Mouse (Mus musculus) kidney, embryonic 15.5 days (tissue): ENCODE measurements around the gene Nkpd1. TPM values are rescaled to one million over a fixed set of nuclear protein-coding genes. Genes with fewer than 3 reads are reported as not detected.

ENCODE experiments used
- ATAC-seq: fragments of 200-750 bp; cut with Nextera tagmentation; replicated peaks from 2 replicates; pipeline ENCODE4 v1.8.0; 2017; ENCODE audit warnings: moderate TSS enrichment; ENCODE audit not compliant: low FRiP score
- H3K27ac ChIP-seq: fragments of 300-500 bp; sonication (generic); 2 replicates; pipeline ENCODE4 v1.5.1; 2015; ENCODE audit warnings: mild to moderate bottlenecking, inconsistent platforms
- H3K27me3 ChIP-seq: fragments of 300-500 bp; sonication (generic); 2 replicates; pipeline ENCODE4 v1.6.1; 2015; ENCODE audit warnings: inconsistent platforms
- H3K36me3 ChIP-seq: fragments of 300-500 bp; sonication (generic); 2 replicates; pipeline ENCODE4 v1.6.1; 2015; ENCODE audit warnings: inconsistent platforms
- H3K4me1 ChIP-seq: fragments of 300-500 bp; sonication (generic); 2 replicates; pipeline ENCODE4 v1.6.1; 2015; ENCODE audit warnings: inconsistent platforms
- H3K4me2 ChIP-seq: fragments of 300-500 bp; sonication (generic); 2 replicates; pipeline ENCODE4 v1.6.1; 2015; ENCODE audit warnings: moderate library complexity, mild to moderate bottlenecking, inconsistent platforms
- H3K4me3 ChIP-seq: fragments of 300-500 bp; sonication (generic); replicated peaks from 2 replicates; pipeline ENCODE4 v1.5.1; 2015; ENCODE audit warnings: mild to moderate bottlenecking, inconsistent platforms
- H3K9ac ChIP-seq: fragments of 300-500 bp; sonication (generic); 2 replicates; pipeline ENCODE4 v1.6.1; 2015; ENCODE audit warnings: mild to moderate bottlenecking, inconsistent platforms
- H3K9me3 ChIP-seq: fragments of 300-500 bp; sonication (generic); replicated peaks from 2 replicates; pipeline ENCODE4 v1.6.1; 2016; ENCODE audit warnings: inconsistent platforms
- WGBS: fragments of 180-500 bp; shearing (Covaris S2); methylation state at CpG from one replicate; pipeline ENCODE4 v1.1.7; 2015; ENCODE audit warnings: mixed read lengths; 5-methylcytosine and 5-hydroxymethylcytosine counted together
- polyA plus RNA-seq: library from polyadenylated mRNA; unstranded; fragments of >200 nt; fragmentation: Nextera tagmentation; extraction: Ambion mirVana; gene quantifications from 2 replicates; pipeline ENCODE4 v1.2.1, GENCODE M21; 2015

The Nkpd1 gene
- polyA plus RNA-seq: 0.10 and 0.15 TPM in 2 replicates

DNA sequence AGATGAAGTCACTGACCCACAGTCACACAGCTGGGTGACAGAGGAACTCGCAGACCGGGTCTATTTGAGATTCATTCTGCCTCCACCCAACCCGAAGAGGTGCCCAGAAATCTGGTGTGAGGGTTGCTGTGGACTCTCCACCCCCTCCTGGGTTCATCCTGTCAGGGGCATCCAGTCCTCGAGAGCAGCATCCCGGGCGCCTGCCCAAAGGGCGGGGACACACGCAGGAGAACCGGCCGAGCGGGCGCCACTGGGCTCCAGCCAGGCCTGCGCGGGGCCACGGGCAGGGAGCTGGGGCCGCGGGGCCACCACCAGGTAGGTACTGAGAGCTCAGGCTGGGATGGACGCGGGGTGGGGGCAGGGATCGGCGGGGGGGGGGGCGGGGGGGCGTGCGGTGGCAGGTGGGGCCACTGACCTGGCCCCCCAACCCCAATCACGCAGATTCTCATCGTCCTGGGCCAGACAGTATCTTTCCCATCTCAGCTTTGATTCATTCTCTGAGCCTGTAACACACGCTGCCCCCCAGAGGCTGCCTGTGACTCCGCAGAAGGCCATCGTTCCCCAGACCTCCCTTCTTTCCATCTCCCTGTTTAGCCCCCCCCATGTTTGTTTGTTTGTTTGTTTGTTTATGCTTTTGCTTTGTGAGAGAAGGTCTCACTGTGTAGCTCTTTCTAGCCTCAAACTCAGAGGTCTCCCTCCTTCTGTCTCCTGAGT lies at the start of gene Nkpd1:
Gene Nkpd1, plus strand, starts transcription at position 187 of the 714 bp plus-strand sequence.
- 3% methylated on average over 25 of the region's 29 CpGs for WGBS
- H3K27me3 ChIP-seq: peaks cover 69% of the 10 kb centered on the region
- no peak for ATAC-seq
- H3K4me3 ChIP-seq: peak within 1 kb of the TSS; percentile 27; the same call in 1 of the 2 replicates
- H3K4me1 ChIP-seq: peaks cover 16% of the 10 kb centered on the region
- no peak within 1 kb of the TSS for H3K27ac ChIP-seq
- no peaks in the 10 kb centered on the region for H3K36me3 ChIP-seq
- H3K9ac ChIP-seq: peak within 1 kb of the TSS; percentile 29; the same call in 1 of the 2 replicates
- H3K9me3 ChIP-seq: no peaks in the 10 kb centered on the region
- H3K4me2 ChIP-seq: peak within 1 kb of the TSS; percentile 57

DNA sequence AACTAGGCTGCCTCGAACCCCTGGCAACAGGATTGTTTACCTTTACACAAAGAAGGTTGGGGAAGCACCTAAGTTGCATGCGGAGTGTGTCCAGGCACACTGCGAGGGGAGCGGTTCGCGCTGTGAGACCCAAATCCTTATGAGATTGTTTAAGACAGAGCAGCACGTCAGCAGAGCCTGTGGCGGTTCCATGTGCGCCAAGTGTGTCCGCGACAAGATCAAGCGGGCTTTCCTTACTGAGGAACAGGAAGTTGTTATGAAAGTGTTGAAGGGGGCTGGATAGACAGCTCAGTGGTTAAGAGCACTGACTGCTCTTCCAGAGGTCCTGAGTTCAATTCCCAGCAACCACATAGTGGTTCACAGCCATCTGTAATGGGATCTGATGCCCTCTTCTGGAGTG lies 49.4 kb upstream of the Nkpd1 start:
- H3K4me3 ChIP-seq: no peak overlapping the region
- H3K27ac ChIP-seq: no peak overlapping the region
- H3K9me3 ChIP-seq: no peaks in the 10 kb centered on the region
- H3K27me3 ChIP-seq: peaks cover 64% of the 10 kb centered on the region
- H3K9ac ChIP-seq: no peak overlapping the region
- no peak overlapping the region for H3K4me2 ChIP-seq
- no peaks in the 10 kb centered on the region for H3K36me3 ChIP-seq
- H3K4me1 ChIP-seq: peaks cover 28% of the 10 kb centered on the region
- WGBS: 74% methylated on average over 12 of the region's 12 CpGs
- no peak for ATAC-seq

DNA sequence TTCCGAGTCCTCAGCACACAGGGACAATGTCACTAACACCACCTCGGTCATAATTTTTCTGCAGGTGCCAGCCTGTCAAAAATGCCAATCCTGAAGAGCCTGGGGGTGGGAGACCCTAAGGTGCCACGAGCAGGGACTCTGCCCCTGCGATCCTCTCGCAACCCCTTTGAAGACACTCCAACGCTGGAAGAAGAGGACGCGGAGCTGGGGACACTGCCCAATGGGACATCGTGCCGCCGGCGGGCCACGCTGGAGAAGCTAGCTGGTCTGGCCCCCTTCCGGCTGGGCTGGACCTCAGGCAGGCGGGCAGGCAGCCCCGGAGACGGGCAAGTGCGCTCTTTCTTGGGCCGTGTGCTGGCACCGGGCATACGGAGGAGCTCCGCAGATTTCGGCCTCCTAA lies 48.2 kb upstream of the Nkpd1 start:
- Histone ChIP-seq H3K4me1 (peaks cover 30% of the 10 kb centered on the region), H3K36me3 (no peaks in the 10 kb centered on the region), H3K9me3 (no peaks in the 10 kb centered on the region), H3K27ac (no peak overlapping the region), H3K27me3 (peaks cover 69% of the 10 kb centered on the region), H3K4me3 (peak overlapping the region; percentile 9; the same call in 1 of the 2 replicates), H3K9ac (no peak overlapping the region), H3K4me2 (no peak overlapping the region)
- 33% methylated on average over 23 of the region's 23 CpGs for WGBS
- ATAC-seq: no peak

GRCm38 (mm10) chr7:19470308-19470707 lies 47.3 kb upstream of the Nkpd1 start:
- Histone ChIP-seq H3K4me1 (peaks cover 27% of the 10 kb centered on the region), H3K4me2 (no peak overlapping the region), H3K9me3 (no peaks in the 10 kb centered on the region), H3K4me3 (no peak overlapping the region), H3K36me3 (no peaks in the 10 kb centered on the region), H3K27ac (no peak overlapping the region), H3K9ac (no peak overlapping the region), H3K27me3 (peaks cover 70% of the 10 kb centered on the region)
- 28% methylated on average over 14 of the region's 14 CpGs for WGBS
- no peak for ATAC-seq

GRCm38 (mm10) chr7:19472403-19472802 lies 45.2 kb upstream of the Nkpd1 start:
- peaks cover 27% of the 10 kb centered on the region for H3K4me1 ChIP-seq
- 28% methylated on average over 4 of the region's 4 CpGs for WGBS
- no peak for ATAC-seq
- H3K27ac ChIP-seq: peak overlapping the region; percentile 80; the same call in 1 of the 2 replicates
- H3K36me3 ChIP-seq: no peaks in the 10 kb centered on the region
- no peak overlapping the region for H3K9ac ChIP-seq
- no peak overlapping the region for H3K4me3 ChIP-seq
- peaks cover 70% of the 10 kb centered on the region for H3K27me3 ChIP-seq
- H3K4me2 ChIP-seq: peak overlapping the region; percentile 93
- H3K9me3 ChIP-seq: no peaks in the 10 kb centered on the region

DNA sequence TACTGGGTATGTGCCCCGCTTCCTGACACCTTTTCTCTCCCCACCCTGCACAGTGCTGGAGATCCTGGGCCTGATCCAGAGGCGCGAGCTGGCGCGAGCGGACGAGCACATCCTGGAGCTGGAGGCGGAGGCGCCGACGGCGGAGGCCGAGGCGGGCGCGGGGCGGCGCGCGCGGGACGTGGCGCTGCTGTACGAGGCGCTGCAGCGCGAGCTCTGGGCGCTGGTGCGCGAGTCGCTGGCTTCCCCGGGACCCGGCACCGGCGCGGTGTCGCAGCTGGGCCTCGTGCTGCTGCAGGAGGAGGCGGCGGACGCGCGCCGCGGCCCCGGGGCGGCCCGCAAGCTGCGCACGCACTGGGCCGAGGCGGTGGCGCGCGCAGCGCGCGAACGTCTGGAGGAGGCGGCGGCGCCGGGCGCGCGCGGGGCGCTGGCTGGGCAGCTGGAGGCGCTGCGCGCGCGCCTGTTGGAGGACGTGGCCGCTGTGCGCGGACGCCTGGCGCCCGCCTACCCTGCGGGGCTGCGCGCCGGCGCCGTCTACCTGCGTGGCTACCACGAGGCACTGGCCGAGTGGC lies 43.7 kb upstream of the Nkpd1 start:
- peaks cover 30% of the 10 kb centered on the region for H3K4me1 ChIP-seq
- peak overlapping the region; percentile 62 for H3K4me3 ChIP-seq
- H3K27me3 ChIP-seq: peaks cover 62% of the 10 kb centered on the region
- H3K9me3 ChIP-seq: no peaks in the 10 kb centered on the region
- WGBS: 1% methylated on average over 71 of the region's 89 CpGs
- no peaks in the 10 kb centered on the region for H3K36me3 ChIP-seq
- peak overlapping the region; percentile 93 for H3K4me2 ChIP-seq
- H3K27ac ChIP-seq: peak overlapping the region; percentile 80
- peak overlapping the region; percentile 60 for H3K9ac ChIP-seq
- peak; percentile 85 for ATAC-seq

DNA sequence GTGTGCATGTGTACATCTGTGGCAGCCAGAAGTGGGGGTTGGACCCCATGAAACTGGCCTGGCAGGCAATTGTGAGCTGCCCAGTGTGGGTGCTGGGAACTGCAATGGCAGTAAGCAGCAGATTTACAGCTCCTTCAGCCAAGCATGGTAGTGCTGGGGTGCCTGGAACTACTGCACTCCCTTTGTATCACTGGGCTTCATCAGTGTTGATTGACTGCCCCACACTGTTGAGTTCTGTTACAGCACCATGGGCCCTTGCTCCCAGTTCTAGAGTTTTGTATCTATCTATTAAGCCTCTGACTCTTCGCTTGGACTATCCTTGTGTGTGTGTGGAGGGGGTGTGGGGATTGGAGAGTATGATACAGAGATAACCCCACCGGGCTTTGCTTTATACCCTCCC lies 40.6 kb upstream of the Nkpd1 start:
- 78% methylated on average over 2 of the region's 2 CpGs for WGBS
- H3K27ac ChIP-seq: peak overlapping the region; percentile 45; the same call in 1 of the 2 replicates
- H3K4me1 ChIP-seq: peaks cover 19% of the 10 kb centered on the region
- peaks cover 33% of the 10 kb centered on the region for H3K27me3 ChIP-seq
- ATAC-seq: no peak
- H3K9ac ChIP-seq: no peak overlapping the region
- H3K9me3 ChIP-seq: no peaks in the 10 kb centered on the region
- H3K4me3 ChIP-seq: no peak overlapping the region
- no peak overlapping the region for H3K4me2 ChIP-seq
- no peaks in the 10 kb centered on the region for H3K36me3 ChIP-seq

- H3K9ac ChIP-seq: no peak overlapping the region
- no peaks in the 10 kb centered on the region for H3K36me3 ChIP-seq
- peak overlapping the region; percentile 45 for H3K27ac ChIP-seq
- no peak overlapping the region for H3K4me3 ChIP-seq
- no peak for ATAC-seq
- peaks cover 25% of the 10 kb centered on the region for H3K27me3 ChIP-seq
- H3K4me2 ChIP-seq: no peak overlapping the region
- no peaks in the 10 kb centered on the region for H3K9me3 ChIP-seq
- WGBS: 28% methylated on average over 14 of the region's 14 CpGs
- H3K4me1 ChIP-seq: peaks cover 16% of the 10 kb centered on the region
Measured at GRCm38 (mm10) chr7:19477624-19478384, 39.8 kb upstream of the Nkpd1 start.

- Histone ChIP-seq H3K4me2 (no peak overlapping the region), H3K4me3 (no peak overlapping the region), H3K27me3 (peaks cover 11% of the 10 kb centered on the region), H3K36me3 (no peaks in the 10 kb centered on the region), H3K9me3 (no peaks in the 10 kb centered on the region), H3K27ac (no peak overlapping the region), H3K9ac (no peak overlapping the region), H3K4me1 (no peaks in the 10 kb centered on the region)
- ATAC-seq: no peak
- WGBS: 81% methylated on average over 8 of the region's 8 CpGs
Measured at GRCm38 (mm10) chr7:19483281-19483680, 34.4 kb upstream of the Nkpd1 start.

DNA sequence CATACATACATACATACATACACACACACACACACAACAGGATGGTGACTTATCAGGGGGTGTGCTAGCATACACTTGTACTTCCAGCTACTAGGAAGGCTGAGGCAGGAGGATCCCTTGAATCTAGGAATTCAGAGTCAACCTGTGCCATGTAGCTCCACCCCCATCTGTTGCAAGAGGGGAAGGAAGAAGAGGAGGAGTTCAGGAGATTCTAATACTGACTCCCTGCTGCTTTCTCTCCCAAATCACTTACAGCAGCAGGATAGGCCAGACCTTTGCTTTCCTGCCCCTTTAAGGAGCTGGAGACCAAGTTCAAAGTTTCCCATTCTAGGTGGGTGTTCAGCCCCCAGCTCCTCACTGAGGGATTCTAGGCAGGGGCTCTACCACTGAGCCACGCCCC lies 32.1 kb upstream of the Nkpd1 start:
- H3K27ac ChIP-seq: no peak overlapping the region
- H3K4me2 ChIP-seq: no peak overlapping the region
- H3K9ac ChIP-seq: no peak overlapping the region
- no peaks in the 10 kb centered on the region for H3K36me3 ChIP-seq
- H3K9me3 ChIP-seq: no peaks in the 10 kb centered on the region
- H3K27me3 ChIP-seq: peaks cover 33% of the 10 kb centered on the region
- H3K4me1 ChIP-seq: peaks cover 8% of the 10 kb centered on the region
- H3K4me3 ChIP-seq: no peak overlapping the region
- 88% methylated on average over 1 of the region's 1 CpGs for WGBS
- no peak for ATAC-seq

DNA sequence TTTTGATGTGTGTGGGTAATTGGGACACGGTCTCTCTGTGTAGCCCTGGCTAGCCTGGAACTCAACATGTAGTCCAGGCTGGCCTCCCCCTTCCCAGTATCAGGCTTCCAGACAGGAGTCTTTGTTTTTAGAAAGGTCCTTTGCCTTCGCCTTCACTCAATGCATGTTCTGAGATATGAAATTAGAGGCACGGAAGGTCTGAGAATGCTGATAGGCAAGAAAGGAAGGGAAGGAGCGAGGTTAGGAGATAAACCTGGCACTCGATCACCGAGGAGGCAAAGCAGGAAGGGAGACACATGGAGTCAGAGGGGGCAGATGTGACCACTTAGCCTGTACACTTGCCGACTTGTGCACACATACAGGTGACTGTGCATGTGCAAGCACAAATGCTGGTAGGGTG lies 31.1 kb upstream of the Nkpd1 start:
- Histone ChIP-seq H3K9me3 (no peaks in the 10 kb centered on the region), H3K4me1 (peaks cover 10% of the 10 kb centered on the region), H3K36me3 (no peaks in the 10 kb centered on the region), H3K27ac (no peak overlapping the region), H3K9ac (no peak overlapping the region), H3K4me2 (no peak overlapping the region), H3K27me3 (peaks cover 44% of the 10 kb centered on the region), H3K4me3 (no peak overlapping the region)
- WGBS: 91% methylated on average over 7 of the region's 7 CpGs
- no peak for ATAC-seq

GRCm38 (mm10) chr7:19489525-19489924 lies 28.1 kb upstream of the Nkpd1 start:
- ATAC-seq: 0 out of 2 replicates have a peak, but pooled peaks have one; percentile 50
- H3K9ac ChIP-seq: no peak overlapping the region
- 12% methylated on average over 31 of the region's 31 CpGs for WGBS
- H3K9me3 ChIP-seq: no peaks in the 10 kb centered on the region
- H3K4me3 ChIP-seq: peak overlapping the region; percentile 17
- peaks cover 58% of the 10 kb centered on the region for H3K27me3 ChIP-seq
- H3K4me1 ChIP-seq: peaks cover 19% of the 10 kb centered on the region
- no peaks in the 10 kb centered on the region for H3K36me3 ChIP-seq
- peak overlapping the region; percentile 47 for H3K4me2 ChIP-seq
- no peak overlapping the region for H3K27ac ChIP-seq
